Mouse (Mus musculus) midbrain, postnatal 0 days (tissue): ENCODE measurements around the gene Selenow. TPM values are rescaled to one million over a fixed set of nuclear protein-coding genes. Genes with fewer than 3 reads are reported as not detected.

ENCODE experiments used
- ATAC-seq: fragments of 200-750 bp; cut with Nextera tagmentation; 2 replicates; pipeline ENCODE4 v1.8.0; 2017; ENCODE audit warnings: moderate number of reproducible peaks, mild to moderate bottlenecking, moderate TSS enrichment, moderate library complexity; ENCODE audit not compliant: low FRiP score
- DNase-seq: peaks from one replicate; pipeline ENCODE4 v3.0.0-alpha.2; 2015; ENCODE audit warnings: low spot score
- H3K27ac ChIP-seq: fragments of 300-500 bp; sonication (generic); 2 replicates; pipeline ENCODE4 v1.5.1; 2014; ENCODE audit warnings: low read depth, mild to moderate bottlenecking, low read length, mixed read lengths
- H3K27me3 ChIP-seq: fragments of 300-500 bp; sonication (generic); 2 replicates; pipeline ENCODE4 v1.6.1; 2014; ENCODE audit warnings: low read length, control low read depth, mixed read lengths; ENCODE audit not compliant: insufficient read depth
- H3K36me3 ChIP-seq: fragments of 300-500 bp; sonication (generic); 2 replicates; pipeline ENCODE4 v1.6.1; 2014; ENCODE audit warnings: low read length, control low read depth, mixed read lengths; ENCODE audit not compliant: insufficient read depth
- H3K4me1 ChIP-seq: fragments of 300-500 bp; sonication (generic); 2 replicates; pipeline ENCODE4 v1.6.1; 2014; ENCODE audit warnings: mild to moderate bottlenecking, control low read depth, antibody characterized with exemption, low read length, mixed read lengths; ENCODE audit not compliant: insufficient read depth
- H3K4me2 ChIP-seq: fragments of 300-500 bp; sonication (generic); 2 replicates; pipeline ENCODE4 v1.6.1; 2014; ENCODE audit warnings: low read depth, mild to moderate bottlenecking, low read length, mixed read lengths; ENCODE audit not compliant: poor library complexity, severe bottlenecking
- H3K4me3 ChIP-seq: fragments of 300-500 bp; sonication (generic); 2 replicates; pipeline ENCODE4 v1.5.1; 2014; ENCODE audit warnings: low read depth, mild to moderate bottlenecking, low read length, moderate library complexity
- H3K9ac ChIP-seq: fragments of 300-500 bp; sonication (generic); replicated peaks from 2 replicates; pipeline ENCODE4 v1.6.1; 2014; ENCODE audit warnings: mild to moderate bottlenecking, low read length, moderate library complexity, mixed read lengths; ENCODE audit not compliant: poor library complexity, severe bottlenecking
- H3K9me3 ChIP-seq: fragments of 300-500 bp; sonication (generic); 2 replicates; pipeline ENCODE4 v1.6.1; 2016; ENCODE audit warnings: low read length, control low read depth
- CTCF ChIP-seq: IDR thresholded peaks from 2 replicates; pipeline ENCODE4 v1.5.1; 2016; ENCODE audit warnings: antibody characterized with exemption, mild to moderate bottlenecking
- WGBS: fragments of 180-500 bp; shearing (Covaris S2); extraction: QIAGEN DNeasy Blood & Tissue Kit; methylation state at CpG from one replicate; pipeline ENCODE4 v1.1.7; 2014; 5-methylcytosine and 5-hydroxymethylcytosine counted together
- polyA plus RNA-seq: library from polyadenylated mRNA; unstranded; fragments of >200 nt; fragmentation: Nextera tagmentation; extraction: Ambion mirVana; gene quantifications from 2 replicates; pipeline ENCODE4 v1.2.1, GENCODE M21; 2015
- total RNA-seq: library from RNA; depleted of rRNA; stranded (reverse); fragments of >200 nt; gene quantifications from 2 replicates; pipeline ENCODE4 v1.2.3, GENCODE M21; 2014

The Selenow gene
- total and polyA plus RNA-seq, 2 experiments from 2014 or later: 718 to 2,106 TPM

GRCm38 (mm10) chr7:15914751-15915150 lies 7.5 kb downstream of the Selenow start:
- ATAC-seq: no peak
- WGBS: 93% methylated on average over 2 of the region's 2 CpGs

DNA sequence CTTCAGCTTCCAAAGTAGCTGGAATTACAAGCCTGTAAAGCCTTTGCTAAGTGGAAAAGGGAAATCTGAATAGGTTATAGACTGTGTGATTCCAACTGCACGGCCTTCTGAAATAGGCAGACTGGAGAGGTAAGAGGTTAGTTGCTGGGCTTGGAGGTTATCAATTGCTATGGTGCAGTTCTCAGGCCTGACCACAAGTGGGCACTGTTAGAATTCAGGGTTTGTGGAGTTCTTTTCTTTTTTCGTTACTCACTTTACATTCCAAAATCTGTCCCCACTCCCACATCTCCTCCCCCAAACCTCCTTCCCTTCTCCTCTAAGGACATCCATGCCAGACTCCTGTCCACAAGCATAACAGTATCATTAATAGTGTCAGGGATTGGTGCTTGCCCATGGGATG lies 8.0 kb downstream of the Selenow start:
- H3K4me2 ChIP-seq: no peak overlapping the region
- no peaks in the 10 kb centered on the region for H3K27me3 ChIP-seq
- no peaks in the 10 kb centered on the region for H3K4me1 ChIP-seq
- peak; percentile 76 for TF ChIP-seq CTCF
- H3K36me3 ChIP-seq: peaks cover 12% of the 10 kb centered on the region
- DNase-seq: peak; percentile 8
- H3K9ac ChIP-seq: no peak overlapping the region
- H3K27ac ChIP-seq: no peak overlapping the region
- H3K9me3 ChIP-seq: no peaks in the 10 kb centered on the region
- ATAC-seq: no peak
- WGBS: 35% methylated on average over 2 of the region's 2 CpGs
- no peak overlapping the region for H3K4me3 ChIP-seq

More at GRCm38 (mm10) chr7:15914751-15915150, 7.5 kb downstream of the Selenow start:
- H3K9me3 ChIP-seq: no peaks in the 10 kb centered on the region
- no peaks in the 10 kb centered on the region for H3K27me3 ChIP-seq
- no peak overlapping the region for H3K27ac ChIP-seq
- H3K4me3 ChIP-seq: no peak overlapping the region
- H3K4me1 ChIP-seq: no peaks in the 10 kb centered on the region
- H3K36me3 ChIP-seq: peaks cover 16% of the 10 kb centered on the region
- no peak for TF ChIP-seq CTCF
- DNase-seq: no peak
- no peak overlapping the region for H3K9ac ChIP-seq
- H3K4me2 ChIP-seq: no peak overlapping the region

GRCm38 (mm10) chr7:15912183-15912582 lies 10.0 kb downstream of the Selenow start:
- 1% methylated on average over 4 of the region's 4 CpGs for WGBS
- Histone ChIP-seq H3K4me2 (no peak overlapping the region), H3K4me3 (no peak overlapping the region), H3K27ac (no peak overlapping the region), H3K27me3 (no peaks in the 10 kb centered on the region), H3K9me3 (no peaks in the 10 kb centered on the region), H3K9ac (no peak overlapping the region), H3K36me3 (0 out of 2 replicates have a peak, but pooled peaks cover 2% of the 10 kb centered on the region), H3K4me1 (no peaks in the 10 kb centered on the region)
- DNase-seq (peak; percentile 87), ATAC-seq (peak; percentile 57)
- TF ChIP-seq CTCF: peak; percentile 88

DNA sequence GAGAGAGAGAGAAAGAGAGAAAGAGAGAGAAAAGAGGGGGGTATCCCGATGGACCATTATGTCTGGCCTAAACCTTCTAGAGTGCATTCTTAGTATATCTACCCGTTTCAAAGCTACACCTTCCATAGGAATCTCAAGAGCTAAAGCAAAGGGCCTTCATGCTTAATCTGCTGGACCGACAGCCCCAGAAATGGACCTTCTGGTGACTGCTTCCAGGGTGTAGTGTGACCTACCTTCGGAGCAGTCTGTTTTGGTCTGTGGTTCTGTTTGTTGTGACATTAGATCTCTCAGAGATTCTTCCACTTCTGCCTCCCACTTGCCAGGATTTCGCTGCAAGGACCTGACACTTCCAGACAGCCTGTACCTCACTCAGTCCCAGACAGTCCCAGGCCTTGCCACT lies 11.7 kb downstream of the Selenow start:
- WGBS: 87% methylated on average over 5 of the region's 5 CpGs
- ATAC-seq: no peak

GRCm38 (mm10) chr7:15907971-15908590 lies 14.1 kb downstream of the Selenow start:
- no peaks in the 10 kb centered on the region for H3K9me3 ChIP-seq
- no peak overlapping the region for H3K4me3 ChIP-seq
- 78% methylated on average over 8 of the region's 8 CpGs for WGBS
- no peaks in the 10 kb centered on the region for H3K4me1 ChIP-seq
- H3K27me3 ChIP-seq: no peaks in the 10 kb centered on the region
- TF ChIP-seq CTCF: no peak
- no peak overlapping the region for H3K9ac ChIP-seq
- no peak overlapping the region for H3K27ac ChIP-seq
- no peak for DNase-seq
- H3K36me3 ChIP-seq: no peaks in the 10 kb centered on the region
- no peak overlapping the region for H3K4me2 ChIP-seq
- ATAC-seq: no peak

More for the DNA sequence above, 11.7 kb downstream of the Selenow start:
- Histone ChIP-seq H3K27me3 (no peaks in the 10 kb centered on the region), H3K4me2 (no peak overlapping the region), H3K9ac (no peak overlapping the region), H3K4me3 (no peak overlapping the region), H3K27ac (no peak overlapping the region), H3K36me3 (no peaks in the 10 kb centered on the region), H3K4me1 (no peaks in the 10 kb centered on the region), H3K9me3 (no peaks in the 10 kb centered on the region)
- TF ChIP-seq CTCF: no peak
- DNase-seq: no peak

GRCm38 (mm10) chr7:15906602-15907001 lies 15.6 kb downstream of the Selenow start:
- no peaks in the 10 kb centered on the region for H3K36me3 ChIP-seq
- H3K9ac ChIP-seq: no peak overlapping the region
- TF ChIP-seq CTCF: no peak
- DNase-seq: no peak
- no peaks in the 10 kb centered on the region for H3K27me3 ChIP-seq
- no peaks in the 10 kb centered on the region for H3K4me1 ChIP-seq
- WGBS: 82% methylated on average over 1 of the region's 1 CpGs
- no peaks in the 10 kb centered on the region for H3K9me3 ChIP-seq
- no peak overlapping the region for H3K27ac ChIP-seq
- no peak overlapping the region for H3K4me2 ChIP-seq
- ATAC-seq: no peak
- H3K4me3 ChIP-seq: no peak overlapping the region
